Mouse (Mus musculus) heart, postnatal 25 days (tissue): ENCODE measurements around the gene Olfr553. TPM values are rescaled to one million over a fixed set of nuclear protein-coding genes. Genes with fewer than 3 reads are reported as not detected.
"Not testable (repeated sequence)": the region's sequence is repeated elsewhere in the genome, so short reads cannot be mapped to it uniquely, and the experiment has no call there.

Experiments used
- DNase-seq: peaks from one replicate; pipeline ENCODE4 v3.0.0; 2022; ENCODE audit warnings: low spot score
- intact Hi-C: fragments of 180-260 bp; cut with DNase I; formaldehyde crosslinking; loops from one replicate; pipeline ENCODE4 v1.15.1; 2025
- total RNA-seq, 2 experiments: library from RNA; stranded (reverse); gene quantifications; 2 replicates each; pipeline ENCODE4 v1.2.3; 2021

Olfr553 gene
- not detected for total RNA-seq

DNA sequence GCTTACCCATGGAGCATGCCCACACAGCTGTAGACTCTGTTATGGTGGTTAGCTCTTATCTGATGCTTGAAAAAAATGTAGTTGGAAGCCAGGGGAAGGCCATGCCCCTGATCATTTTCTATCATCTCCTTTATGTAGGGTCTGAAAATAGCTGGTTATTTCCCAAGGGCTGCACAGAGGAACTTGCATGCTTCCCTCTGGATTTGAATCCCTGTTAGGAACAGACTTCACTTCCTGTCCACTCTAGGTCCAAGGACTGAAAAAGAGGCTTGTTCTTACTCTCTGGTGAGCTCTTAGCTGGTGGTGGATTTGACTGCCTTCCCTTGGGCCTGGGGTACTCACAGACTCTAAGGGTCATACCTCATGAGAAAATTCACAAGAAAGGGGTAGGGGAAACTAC lies at the start of gene Olfr553:
Olfr553 (minus strand) TSS at position 101 of the 400 bp plus-strand sequence.
- intact Hi-C loops = no loop called here
- DNase-seq = no peak

DNA sequence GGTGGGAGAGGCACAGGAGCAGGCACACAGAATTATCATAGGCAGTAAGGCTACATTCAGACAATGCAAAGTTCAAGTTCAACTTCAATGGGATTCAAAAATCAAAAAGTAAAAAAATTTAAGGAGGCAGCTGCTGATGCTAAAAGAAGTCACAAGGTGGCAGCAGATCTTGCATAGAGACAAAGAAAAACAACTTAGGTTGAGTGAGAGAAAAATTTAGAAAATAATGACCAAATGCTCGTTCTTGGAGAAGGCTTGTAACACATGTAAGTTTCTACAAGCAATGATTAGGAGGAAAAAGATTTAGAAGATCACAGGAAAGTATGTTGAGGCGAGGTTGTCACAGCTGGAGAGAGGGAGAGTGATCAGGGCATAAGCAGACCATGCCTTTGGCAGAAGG lies 47.4 kb upstream of the Olfr553 start:
- intact Hi-C loops = loop anchor here (1.0 to 5.0 kb wide), 2 partner anchors 87 to 254 kb away; no protein-coding TSS in a partner anchor
- DNase-seq = no peak

- DNase-seq = no peak
- intact Hi-C loops = no loop called here
Observed at GRCm38 (mm10) chr7:102664599-102664998, 46.6 kb upstream of the Olfr553 start, which contains the start of gene Olfr556. Gene Olfr556 (plus strand): TSS chr7:102664899.

- intact Hi-C loops = no loop called here
- DNase-seq = no peak
Observed at GRCm38 (mm10) chr7:102658523-102658922, 40.5 kb upstream of the Olfr553 start, which contains the start of gene Olfr555. Gene Olfr555 (plus strand): TSS chr7:102658823.

DNA sequence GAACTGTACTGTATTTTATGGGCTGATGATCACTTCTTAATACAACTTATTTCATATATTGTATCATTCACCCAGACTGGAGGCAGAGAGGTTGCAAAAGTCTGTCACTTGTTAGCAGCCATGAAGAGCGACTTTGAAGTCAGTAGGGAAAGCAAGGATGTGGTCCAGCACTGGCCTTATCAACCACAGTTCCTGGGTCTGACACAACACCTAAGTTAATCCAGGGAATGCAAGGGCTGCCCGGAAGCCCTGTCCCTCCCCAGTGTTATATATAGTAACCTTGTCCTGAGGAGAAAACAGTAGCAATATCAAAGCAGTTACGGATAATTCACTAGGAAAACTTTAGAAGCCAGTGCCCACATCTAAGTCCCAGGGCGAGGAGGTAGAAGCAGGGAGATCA lies 26.9 kb upstream of the Olfr553 start:
- DNase-seq, intact Hi-C loops: not testable (repeated sequence)

- no peak for DNase-seq
- intact Hi-C loops = no loop called here
Observed at GRCm38 (mm10) chr7:102638132-102638531, 20.1 kb upstream of the Olfr553 start, which contains the start of gene Olfr554. Gene Olfr554 (plus strand): TSS chr7:102638432.

- intact Hi-C loops = loop anchor here (2.0 kb wide), 1 partner anchor 124 kb away; no protein-coding TSS in a partner anchor
- no peak for DNase-seq
Observed at GRCm38 (mm10) chr7:102636665-102637064, 18.6 kb upstream of the Olfr553 start.

DNA sequence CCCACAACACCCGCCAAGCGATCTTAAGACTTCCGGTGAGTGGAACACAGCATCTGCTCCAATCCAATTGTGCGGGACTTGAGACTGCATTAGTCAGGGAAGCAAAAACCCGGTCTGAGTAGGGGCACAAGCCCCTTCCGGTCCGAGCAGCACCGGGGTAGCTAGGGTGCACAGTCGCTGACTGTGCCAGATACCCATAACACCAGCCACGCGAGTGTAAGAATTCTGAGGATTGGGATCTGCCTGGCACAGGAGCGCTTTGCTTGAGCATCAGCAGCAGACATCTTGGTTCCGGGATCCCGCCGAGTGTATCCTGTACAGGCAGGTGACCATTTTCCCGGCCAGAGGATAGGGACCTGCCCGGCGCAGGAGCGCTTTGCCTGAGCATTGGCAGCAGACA lies 2.4 kb upstream of the Olfr553 start:
- DNase-seq, intact Hi-C loops: not testable (repeated sequence)

DNA sequence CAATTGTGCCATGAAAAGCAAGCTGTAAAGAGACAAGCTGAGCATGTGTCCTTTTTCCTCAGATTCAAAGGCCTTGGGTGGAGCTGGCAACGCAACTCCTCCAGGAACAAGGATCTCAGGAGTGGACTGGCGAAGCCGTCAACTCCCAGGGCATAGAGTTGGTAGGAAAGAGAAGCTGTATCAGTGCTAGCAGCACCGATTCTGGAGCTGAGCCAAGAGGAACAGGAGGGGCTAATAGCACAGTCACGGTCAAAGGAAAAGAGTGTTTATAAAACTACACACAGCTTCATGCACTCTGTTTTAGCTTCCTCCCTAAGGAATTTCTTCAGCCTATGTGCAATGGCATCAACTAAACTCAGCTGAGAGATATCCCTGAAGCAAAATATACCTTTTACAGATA lies 1.6 kb upstream of the Olfr553 start:
- no peak for DNase-seq
- intact Hi-C loops = no loop called here

GRCm38 (mm10) chr7:102597378-102598031 lies 20.5 kb downstream of the Olfr553 start, which contains the start of gene Olfr552:
Gene Olfr552 (plus strand): TSS chr7:102597770.
- DNase-seq = no peak
- intact Hi-C loops = no loop called here

DNA sequence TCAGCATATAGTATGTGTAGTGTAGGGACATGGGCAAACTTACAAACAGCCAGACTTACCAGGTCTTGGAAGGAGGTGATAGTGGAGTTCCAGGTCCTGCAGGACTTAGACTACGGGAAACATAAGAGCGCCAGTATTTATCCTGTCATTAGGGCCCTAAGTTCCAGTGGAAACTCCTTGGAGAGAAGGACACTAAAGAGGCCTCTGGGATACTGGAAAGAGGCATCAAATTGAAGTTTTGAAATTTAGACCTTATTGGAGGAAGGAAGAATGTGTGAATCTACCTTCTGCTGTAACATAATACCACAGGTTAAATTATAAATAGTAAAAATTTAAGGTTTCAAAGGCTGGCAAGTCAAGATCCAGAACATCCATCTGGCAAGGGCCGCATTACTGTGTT lies 26.2 kb downstream of the Olfr553 start, which contains the start of gene Olfr551:
Olfr551 (minus strand) TSS at position 101 of the 400 bp plus-strand sequence.
- DNase-seq = no peak
- intact Hi-C loops = no loop called here

GRCm38 (mm10) chr7:102575998-102576397 lies 42.0 kb downstream of the Olfr553 start:
- intact Hi-C loops = no loop called here
- no peak for DNase-seq

GRCm38 (mm10) chr7:102573174-102573830 lies 44.7 kb downstream of the Olfr553 start:
- DNase-seq = no peak
- intact Hi-C loops = no loop called here

- intact Hi-C loops = no loop called here
- DNase-seq = no peak
Observed at GRCm38 (mm10) chr7:102571142-102571541, 46.9 kb downstream of the Olfr553 start, which contains the start of gene Olfr550. Gene Olfr550 (plus strand): TSS chr7:102571442.

DNA sequence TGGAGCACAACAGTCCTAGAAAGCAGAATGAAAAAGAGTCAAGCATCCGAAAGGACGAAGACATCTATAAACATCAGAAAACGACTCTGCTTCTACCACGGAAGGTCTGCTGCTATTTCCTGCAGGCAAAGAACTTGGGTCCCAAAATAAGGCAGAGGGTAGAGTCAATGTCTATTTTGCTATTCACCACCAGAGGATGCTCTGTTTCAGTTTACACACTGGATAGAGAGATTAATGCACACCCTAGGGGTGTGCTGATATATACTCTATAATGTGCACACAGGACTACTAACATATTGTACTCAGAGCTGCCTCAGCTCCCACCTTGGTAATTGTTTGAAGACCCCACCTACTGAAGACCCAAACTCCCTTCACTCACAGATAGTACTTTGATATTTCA lies 51.8 kb downstream of the Olfr553 start:
- intact Hi-C loops = no loop called here
- DNase-seq = no peak

- peak; percentile 83 for DNase-seq
- intact Hi-C loops = no loop called here
Observed at GRCm38 (mm10) chr7:102564999-102565997, 52.7 kb downstream of the Olfr553 start, which contains the start of gene Trim21. Gene Trim21 (minus strand): TSS chr7:102565486.
